Mouse (Mus musculus) C2C12 (cell line): Measurements from ENCODE around the gene Spred2.

ENCODE experiments used
- CEBPB ChIP-seq: IDR thresholded peaks from one replicate; pipeline ENCODE4 v1.6.1; 2011; ENCODE audit warnings: low read depth, mild to moderate bottlenecking, control low read depth, moderate library complexity
- CTCF ChIP-seq: IDR thresholded peaks from one replicate; pipeline ENCODE4 v1.5.1; 2011; ENCODE audit not compliant: control insufficient read depth, insufficient read depth, insufficient read length
- FOSL1 ChIP-seq: IDR thresholded peaks from one replicate; pipeline ENCODE4 v1.8.0; 2011; ENCODE audit warnings: mild to moderate bottlenecking, low read length; ENCODE audit not compliant: poor library complexity, insufficient read depth, severe bottlenecking
- MAX ChIP-seq: IDR thresholded peaks from one replicate; pipeline ENCODE4 v1.6.1; 2011; ENCODE audit warnings: mild to moderate bottlenecking, control low read depth
- MYOD1 ChIP-seq: IDR thresholded peaks from one replicate; pipeline ENCODE4 v1.6.1; 2011; ENCODE audit warnings: low read depth; ENCODE audit not compliant: control insufficient read depth, insufficient read length
- MYOG ChIP-seq: IDR thresholded peaks from one replicate; pipeline ENCODE4 v1.6.1; 2011; ENCODE audit not compliant: control insufficient read depth, insufficient read length; ENCODE audit errors: extremely low read depth
- USF1 ChIP-seq: IDR thresholded peaks from one replicate; pipeline ENCODE4 v1.6.1; 2011; ENCODE audit warnings: low read depth, mild to moderate bottlenecking, control low read depth, moderate library complexity

- TF ChIP-seq CTCF: no peak
- no peak for TF ChIP-seq USF1
- no peak for TF ChIP-seq MAX
- TF ChIP-seq MYOG: no peak
- no peak for TF ChIP-seq MYOD1
- TF ChIP-seq CEBPB: no peak
- no peak for TF ChIP-seq FOSL1
Measured at GRCm38 (mm10) chr11:19963717-19964141, 39.6 kb downstream of the Spred2 start.
